Mouse (Mus musculus) cerebellum, postnatal 4 days (tissue): Measurements from ENCODE around the gene Etl4.

ENCODE experiments used
- DNase-seq, 2 experiments: peaks; one replicate each; pipeline ENCODE4 v3.0.0; 2022; ENCODE audit warnings: low spot score in 2 of 2, mixed read lengths in 1 of 2

The Etl4 gene

GRCm38 (mm10) chr2:20761320-20761719 lies 851.7 kb downstream of the Etl4 start:
- no peak for DNase-seq

DNA sequence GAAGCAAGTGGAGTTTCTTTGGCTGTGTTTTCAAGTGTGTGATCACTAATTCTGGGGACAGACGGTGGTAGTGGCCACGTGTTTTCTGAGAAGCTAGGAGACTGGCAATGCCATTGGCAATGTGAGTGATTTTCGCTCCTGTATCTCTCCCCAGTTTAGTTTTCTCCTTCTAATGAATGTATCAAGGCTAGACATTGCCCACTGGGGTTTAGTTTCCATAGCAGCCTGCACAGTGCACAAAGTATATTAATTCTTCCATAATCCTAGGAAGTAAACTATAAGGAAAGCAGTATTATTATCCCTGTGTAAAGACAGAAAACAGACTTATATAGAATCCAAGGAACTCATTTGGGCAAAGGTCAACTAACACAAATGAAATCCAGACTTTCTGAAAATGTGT lies 852.2 kb downstream of the Etl4 start:
- DNase-seq = no peak

DNA sequence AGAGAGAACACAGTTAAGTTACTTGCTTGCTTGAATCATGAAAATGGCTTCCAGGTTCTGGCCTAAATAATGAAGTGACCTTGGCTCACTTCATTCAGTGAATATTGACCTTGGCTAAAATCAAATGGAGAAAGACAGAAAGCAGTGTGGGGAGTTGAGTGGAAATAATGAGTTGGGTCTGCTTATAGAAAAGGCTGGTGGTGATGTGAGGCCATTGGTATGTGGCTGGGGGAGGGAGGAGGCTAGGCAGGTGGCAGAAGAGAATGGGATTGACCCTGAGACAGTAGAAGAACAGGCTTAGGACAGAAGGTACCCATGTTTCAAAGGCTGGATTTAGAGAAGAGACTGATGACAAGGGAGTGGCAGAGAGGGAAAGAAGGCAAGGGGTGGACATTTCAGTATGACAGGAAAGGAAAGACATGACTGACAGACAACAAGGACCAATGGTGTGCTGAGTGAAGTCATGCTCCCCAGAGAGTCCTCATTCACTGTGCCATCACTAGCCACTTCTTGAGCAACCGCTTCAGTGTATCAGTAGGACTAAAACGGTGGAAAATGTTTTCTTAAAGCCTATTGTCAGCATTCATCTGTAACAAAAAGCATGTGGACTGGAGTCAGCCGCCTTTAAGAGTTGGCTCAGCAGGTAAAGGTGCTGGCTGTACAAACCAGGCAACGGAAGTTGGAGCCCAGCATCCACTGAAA lies 854.1 kb downstream of the Etl4 start:
- DNase-seq = no peak

DNA sequence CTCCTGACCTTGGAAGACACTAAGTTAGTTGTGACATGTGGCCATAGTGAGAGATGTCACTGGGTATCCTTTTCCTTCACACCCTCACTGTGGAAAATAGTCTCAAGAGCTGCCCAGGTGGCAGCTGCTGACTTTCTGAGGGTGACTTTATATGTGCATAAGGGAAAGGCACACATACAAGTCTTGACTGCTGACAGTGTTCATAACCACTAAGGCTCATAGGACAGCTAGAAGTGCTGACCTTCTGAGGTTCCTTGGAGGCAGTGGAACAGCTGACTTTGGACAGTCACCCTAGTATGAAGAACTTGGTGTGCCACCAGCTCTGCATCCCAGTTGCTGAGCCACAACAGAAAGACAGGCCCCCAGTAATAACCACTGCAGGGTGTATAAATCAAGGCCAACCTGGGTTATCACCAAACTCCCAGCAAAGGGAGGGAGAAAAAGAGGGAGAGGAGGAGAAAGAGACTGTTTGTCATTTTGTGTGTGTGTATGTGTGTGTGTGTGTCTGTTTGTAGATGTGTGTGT lies 855.0 kb downstream of the Etl4 start:
- no peak for DNase-seq

DNA sequence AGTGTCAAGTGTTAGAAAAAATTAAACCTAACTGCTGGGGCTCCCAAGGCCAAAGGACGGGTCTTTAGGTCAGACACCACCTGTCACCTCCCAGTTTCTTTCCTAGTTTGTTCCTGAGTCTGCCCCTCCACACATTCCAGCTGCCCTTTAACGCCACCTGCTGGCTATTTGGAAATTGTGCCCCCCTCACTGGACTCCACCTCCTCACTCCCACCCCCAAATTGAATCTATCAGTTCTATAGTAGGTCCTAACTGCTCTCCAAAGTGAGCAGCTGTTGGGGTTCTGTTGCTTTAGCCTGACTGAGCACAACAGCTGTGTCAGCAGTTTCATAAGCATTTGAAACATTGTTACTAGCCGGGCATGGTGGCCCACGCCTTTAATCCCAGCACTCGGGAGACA lies 859.1 kb downstream of the Etl4 start:
- no peak for DNase-seq

DNA sequence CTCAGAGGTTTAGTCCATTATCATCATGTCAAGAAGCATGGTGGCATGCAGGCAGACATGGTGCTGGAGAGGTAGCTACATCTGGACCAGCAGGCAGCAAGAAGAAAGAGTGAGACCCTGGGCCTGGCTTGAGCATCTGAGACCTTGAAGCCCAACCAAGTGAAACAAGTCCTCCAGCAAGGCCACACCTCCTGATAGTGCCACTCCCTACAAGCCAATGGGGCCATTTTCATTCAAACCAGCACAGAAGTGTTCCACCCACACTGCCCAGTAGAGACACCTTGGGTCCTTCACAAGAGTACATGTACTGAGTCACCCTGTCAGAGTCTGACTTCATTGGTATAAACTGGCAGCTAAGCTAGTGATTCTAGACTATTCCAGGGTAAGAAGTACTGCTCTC lies 860.6 kb downstream of the Etl4 start:
- DNase-seq = no peak

DNA sequence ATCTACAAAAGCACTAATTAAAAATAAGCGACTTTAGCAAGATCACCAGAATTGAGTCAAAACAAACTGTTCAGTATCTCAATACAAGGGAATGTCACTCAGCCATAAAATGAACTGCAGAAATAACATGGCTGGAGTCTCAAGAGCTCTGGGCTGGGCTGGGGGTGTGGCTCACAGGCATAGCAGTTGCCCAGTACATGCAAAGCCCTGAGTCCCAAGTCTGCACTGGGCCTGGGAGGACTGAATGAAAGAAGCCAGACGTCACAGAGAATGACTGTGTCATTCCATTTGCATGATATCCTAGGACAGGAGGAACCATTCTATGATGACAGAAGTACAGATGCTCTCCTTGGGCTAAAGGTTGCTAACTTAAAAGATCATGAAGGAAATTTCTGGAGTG lies 864.9 kb downstream of the Etl4 start:
- no peak for DNase-seq

- DNase-seq = no peak
Observed at GRCm38 (mm10) chr2:20776171-20776704, 866.7 kb downstream of the Etl4 start.

DNA sequence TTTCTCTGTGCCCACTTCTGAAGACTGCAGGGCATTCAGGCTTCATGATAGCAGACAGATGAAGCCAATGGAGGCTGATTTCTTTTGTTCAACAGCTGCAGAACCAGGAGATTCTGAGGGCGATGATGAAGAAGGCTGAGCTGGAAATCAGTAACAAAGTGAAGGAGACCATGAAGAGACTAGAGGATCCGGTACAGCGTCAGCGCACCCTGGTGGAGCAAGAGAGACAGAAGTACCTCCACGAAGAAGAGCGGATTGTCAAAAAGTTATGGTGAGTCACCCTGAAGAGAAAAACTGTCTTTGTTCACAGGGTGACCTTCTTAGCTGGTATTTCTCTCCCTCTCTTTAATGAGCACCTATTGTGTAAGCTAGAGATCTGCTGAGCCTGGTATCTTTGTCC lies 868.4 kb downstream of the Etl4 start:
- peak; percentile 22 to 25 for DNase-seq

DNA sequence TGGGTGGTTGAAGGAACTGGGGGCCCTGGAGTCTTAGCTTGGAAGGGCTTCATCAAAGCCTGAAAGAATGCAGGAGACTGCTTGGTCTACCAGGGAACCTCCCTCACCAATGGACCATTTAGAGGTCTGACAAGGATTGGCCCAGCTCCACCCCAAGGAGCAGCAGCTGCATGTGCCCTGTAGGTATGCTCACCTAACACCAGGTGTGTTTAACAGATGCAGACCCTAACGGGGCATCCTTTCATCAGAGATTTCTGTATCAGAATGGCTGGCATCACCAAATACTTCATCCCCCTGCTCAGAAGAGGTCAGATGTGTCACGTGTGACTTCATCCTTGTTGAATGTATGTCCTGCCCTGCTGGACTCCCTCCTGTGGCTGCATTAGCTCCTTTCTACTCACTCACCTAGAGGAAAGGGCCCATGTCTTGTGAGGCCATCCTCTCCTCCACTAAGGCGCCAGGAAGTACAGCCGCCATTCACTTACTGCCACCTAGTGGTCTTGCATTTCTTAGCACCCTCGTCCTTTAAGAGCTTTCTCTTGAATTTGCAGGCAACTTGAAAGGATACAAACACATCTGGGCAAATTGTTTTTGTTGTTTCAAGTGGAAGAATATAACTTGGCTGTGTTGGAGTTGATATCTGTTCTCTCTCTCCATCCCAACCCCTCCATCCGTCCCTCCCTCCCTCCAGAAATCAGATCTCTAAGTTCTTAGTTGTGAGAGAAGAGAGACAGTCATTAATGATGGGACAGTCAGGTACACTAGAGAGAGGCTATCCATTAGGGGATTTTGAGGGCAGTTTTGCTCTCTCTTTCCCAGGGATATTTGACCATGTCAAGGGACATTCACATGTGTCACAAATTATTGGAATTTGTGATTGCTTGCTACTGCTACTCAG lies 870.2 kb downstream of the Etl4 start:
- DNase-seq = peak; percentile 47 to 63

- no peak for DNase-seq
Observed at GRCm38 (mm10) chr2:20801236-20801890, 891.8 kb downstream of the Etl4 start.

DNA sequence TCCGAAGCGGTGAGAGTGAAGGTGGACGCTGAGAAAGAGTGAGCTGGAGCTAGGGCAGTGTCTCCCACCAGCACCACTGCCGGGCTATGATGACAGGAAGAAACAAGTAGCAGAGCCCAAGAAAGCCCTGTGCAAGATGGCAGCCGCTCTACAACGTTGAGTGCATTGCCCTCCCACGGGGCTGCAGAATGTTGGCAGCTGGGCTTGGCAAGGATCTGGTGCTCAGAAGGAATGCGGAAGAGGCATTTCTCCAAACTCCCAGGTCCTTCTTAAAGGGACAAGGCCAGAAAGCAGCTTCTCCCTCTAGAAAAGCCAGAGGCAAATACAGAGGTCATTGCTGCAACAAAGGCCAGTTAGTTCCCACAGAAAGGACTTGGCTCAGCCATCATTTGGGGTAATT lies 901.9 kb downstream of the Etl4 start:
- peak in 1 of 2 experiments; percentile 13 for DNase-seq

- no peak for DNase-seq
Observed at GRCm38 (mm10) chr2:20813986-20814385, 904.4 kb downstream of the Etl4 start.

- DNase-seq = no peak
Observed at GRCm38 (mm10) chr2:20818226-20818625, 908.6 kb downstream of the Etl4 start.

DNA sequence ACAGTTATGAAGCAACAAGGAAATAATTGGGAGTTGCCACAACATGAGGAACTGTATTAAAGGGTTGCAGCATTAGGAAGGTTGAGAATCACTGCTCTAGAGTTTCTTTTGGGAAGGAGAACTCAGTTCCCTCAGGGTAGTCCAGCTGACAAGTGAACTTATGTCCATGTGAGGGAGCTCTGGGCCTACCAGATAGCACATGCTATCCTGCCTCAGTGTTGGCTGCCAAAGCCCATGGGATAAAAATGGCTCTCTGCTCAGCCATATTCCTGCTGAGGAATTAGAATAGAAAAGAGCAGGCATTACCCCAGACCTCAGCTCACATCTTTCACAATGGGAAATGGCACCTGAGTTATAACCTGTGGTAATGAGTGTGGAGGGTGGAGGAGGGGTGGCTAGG lies 916.7 kb downstream of the Etl4 start:
- DNase-seq = no peak

DNA sequence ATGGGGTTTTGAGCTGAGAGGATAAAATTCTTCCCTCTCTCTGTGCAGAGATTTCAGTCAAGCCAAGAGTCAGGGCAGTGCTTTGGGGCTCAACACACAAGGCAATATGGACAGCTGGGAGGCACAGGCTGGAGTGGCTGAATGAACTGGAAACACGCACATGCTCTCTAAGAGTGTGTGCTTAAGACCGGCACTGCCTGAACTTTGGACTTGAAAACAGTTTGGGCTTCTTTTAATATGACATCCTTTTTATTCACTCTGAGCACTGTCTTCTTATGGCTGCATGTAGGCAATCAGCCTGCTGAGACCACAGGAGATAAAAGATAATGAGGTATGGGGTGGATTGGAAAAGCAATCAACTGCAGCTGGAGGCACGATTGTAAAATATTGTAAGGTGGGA lies 921.3 kb downstream of the Etl4 start:
- no peak for DNase-seq

- no peak for DNase-seq
Observed at GRCm38 (mm10) chr2:20831608-20832406, 922.2 kb downstream of the Etl4 start.

- DNase-seq = peak in 1 of 2 experiments; percentile 25
Observed at GRCm38 (mm10) chr2:20849346-20849745, 939.8 kb downstream of the Etl4 start.
